Mouse (Mus musculus) neural tube, embryonic 13.5 days (tissue): ENCODE data around the gene Pnrc1. TPM values are rescaled to one million over a fixed set of nuclear protein-coding genes. Genes with fewer than 3 reads are reported as not detected.
"Not testable (repeated sequence)": the region's sequence is repeated elsewhere in the genome, so short reads cannot be mapped to it uniquely, and the experiment has no call there.

Source experiments
- ATAC-seq: fragments of 200-750 bp; cut with Nextera tagmentation; 2 replicates; pipeline ENCODE4 v1.8.0; 2017; ENCODE audit warnings: low read depth, mild to moderate bottlenecking, moderate TSS enrichment, moderate library complexity
- H3K27ac ChIP-seq: fragments of 300-500 bp; sonication (generic); replicated peaks from 2 replicates; pipeline ENCODE4 v1.5.1; 2015; ENCODE audit warnings: moderate library complexity, mild to moderate bottlenecking, inconsistent platforms
- H3K27me3 ChIP-seq: fragments of 300-500 bp; sonication (generic); 2 replicates; pipeline ENCODE4 v1.6.1; 2015; ENCODE audit warnings: mild to moderate bottlenecking, inconsistent platforms
- H3K36me3 ChIP-seq: fragments of 300-500 bp; sonication (generic); 2 replicates; pipeline ENCODE4 v1.6.1; 2015; ENCODE audit warnings: mild to moderate bottlenecking, inconsistent platforms
- H3K4me1 ChIP-seq: fragments of 300-500 bp; sonication (generic); replicated peaks from 2 replicates; pipeline ENCODE4 v1.6.1; 2015; ENCODE audit warnings: inconsistent platforms
- H3K4me2 ChIP-seq: fragments of 300-500 bp; sonication (generic); 2 replicates; pipeline ENCODE4 v1.6.1; 2015; ENCODE audit warnings: inconsistent platforms, mild to moderate bottlenecking, moderate library complexity
- H3K4me3 ChIP-seq: fragments of 300-500 bp; sonication (generic); 2 replicates; pipeline ENCODE4 v1.5.1; 2015; ENCODE audit warnings: mild to moderate bottlenecking, inconsistent platforms
- H3K9ac ChIP-seq: fragments of 300-500 bp; sonication (generic); 2 replicates; pipeline ENCODE4 v1.6.1; 2015; ENCODE audit warnings: moderate library complexity, mild to moderate bottlenecking, inconsistent platforms
- H3K9me3 ChIP-seq: fragments of 300-500 bp; sonication (generic); 2 replicates; pipeline ENCODE4 v1.6.1; 2016; ENCODE audit warnings: inconsistent platforms
- WGBS: fragments of 180-500 bp; shearing (Covaris S2); methylation state at CpG from one replicate; pipeline ENCODE4 v1.1.7; 2015; 5-methylcytosine and 5-hydroxymethylcytosine counted together
- polyA plus RNA-seq: library from polyadenylated mRNA; unstranded; fragments of >200 nt; fragmentation: Nextera tagmentation; extraction: Ambion mirVana; gene quantifications from 2 replicates; pipeline ENCODE4 v1.2.1, GENCODE M21; 2015

Pnrc1 gene
- polyA plus RNA-seq = 71.4 and 75.0 TPM in 2 replicates

DNA sequence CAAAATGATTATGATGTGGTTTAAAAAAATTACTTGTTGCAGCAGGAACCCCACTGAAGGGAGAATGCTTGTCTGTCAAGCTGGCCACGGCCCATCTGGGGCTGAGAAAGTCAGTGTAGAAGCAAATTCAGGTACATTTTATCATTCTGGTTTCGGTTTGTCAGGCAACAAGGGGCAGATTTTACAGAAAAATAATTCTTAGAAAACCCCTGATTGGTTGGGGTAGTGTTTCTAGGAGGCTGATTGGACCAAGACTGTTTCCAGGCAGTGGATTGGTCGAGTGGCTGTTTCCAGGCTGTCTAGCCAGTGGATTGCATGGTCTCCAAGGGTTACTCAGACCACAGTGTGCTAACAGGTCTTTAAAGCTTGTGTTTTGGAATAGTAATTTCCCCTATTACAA is at the start of gene Pnrc1:
Pnrc1 (minus strand) TSS at position 162 of the 400 bp plus-strand sequence.
- Histone ChIP-seq H3K36me3 (no peaks in the 10 kb centered on the region), H3K27ac (no peak within 1 kb of the TSS), H3K9me3 (no peaks in the 10 kb centered on the region), H3K27me3 (no peaks in the 10 kb centered on the region), H3K4me2 (no peak within 1 kb of the TSS), H3K4me1 (no peaks in the 10 kb centered on the region), H3K4me3 (no peak within 1 kb of the TSS), H3K9ac (no peak within 1 kb of the TSS)
- no peak for ATAC-seq
- 71% methylated on average over 3 of the region's 3 CpGs for WGBS

DNA sequence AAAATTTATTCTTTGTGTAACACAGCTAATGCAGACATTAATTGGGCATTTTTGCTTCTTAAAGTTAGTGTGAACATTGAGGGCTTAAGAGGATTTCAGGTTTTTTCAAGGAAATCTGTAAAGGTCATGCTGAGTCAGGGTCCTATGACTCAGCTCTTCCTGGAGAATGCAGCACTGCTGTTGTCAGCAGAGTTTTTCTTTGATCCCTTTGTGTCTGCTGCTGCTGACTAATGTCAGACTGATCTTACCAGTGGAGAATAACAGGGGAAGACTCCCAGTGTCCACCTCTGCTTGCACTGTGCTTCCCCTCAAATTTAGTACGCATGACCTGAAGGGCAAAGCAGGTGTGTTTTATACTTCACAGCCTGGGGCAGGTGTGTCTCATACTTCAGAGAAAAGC is 48.0 kb upstream of the Pnrc1 start:
- Histone ChIP-seq H3K4me1 (no peaks in the 10 kb centered on the region), H3K4me2 (no peak overlapping the region), H3K9ac (no peak overlapping the region), H3K36me3 (peaks cover 64% of the 10 kb centered on the region), H3K27me3 (no peaks in the 10 kb centered on the region), H3K4me3 (no peak overlapping the region), H3K27ac (no peak overlapping the region), H3K9me3 (no peaks in the 10 kb centered on the region)
- WGBS = 92% methylated on average over 1 of the region's 1 CpGs
- ATAC-seq = no peak

DNA sequence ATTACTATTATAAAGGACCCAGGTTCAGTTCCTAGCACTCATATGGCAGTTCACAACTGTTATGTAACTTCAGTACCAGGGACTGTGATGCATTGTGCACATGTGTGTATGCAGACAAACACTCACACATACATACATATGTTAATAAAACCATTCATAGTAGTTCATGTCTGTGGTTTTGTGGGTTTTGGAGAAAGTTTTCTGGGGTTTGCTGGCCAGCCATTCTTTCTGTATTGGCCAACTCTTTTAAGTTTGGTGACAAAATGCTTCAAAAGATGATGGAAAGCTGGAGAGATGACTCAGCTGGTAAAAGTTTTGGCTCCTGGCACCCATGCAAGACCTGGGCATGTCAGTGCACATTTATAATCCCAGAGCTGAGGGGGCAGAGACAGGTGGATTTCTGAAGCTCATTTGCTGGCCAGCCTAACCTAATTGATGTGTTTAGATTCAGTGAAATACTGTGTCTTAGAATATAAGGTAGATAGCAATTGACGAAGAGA is 43.0 kb upstream of the Pnrc1 start:
- no peak overlapping the region for H3K4me3 ChIP-seq
- no peaks in the 10 kb centered on the region for H3K4me1 ChIP-seq
- ATAC-seq = no peak
- no peak overlapping the region for H3K9ac ChIP-seq
- H3K36me3 ChIP-seq = peaks cover 55% of the 10 kb centered on the region
- H3K9me3 ChIP-seq = no peaks in the 10 kb centered on the region
- WGBS = 96% methylated on average over 1 of the region's 1 CpGs
- no peak overlapping the region for H3K27ac ChIP-seq
- no peak overlapping the region for H3K4me2 ChIP-seq
- no peaks in the 10 kb centered on the region for H3K27me3 ChIP-seq

DNA sequence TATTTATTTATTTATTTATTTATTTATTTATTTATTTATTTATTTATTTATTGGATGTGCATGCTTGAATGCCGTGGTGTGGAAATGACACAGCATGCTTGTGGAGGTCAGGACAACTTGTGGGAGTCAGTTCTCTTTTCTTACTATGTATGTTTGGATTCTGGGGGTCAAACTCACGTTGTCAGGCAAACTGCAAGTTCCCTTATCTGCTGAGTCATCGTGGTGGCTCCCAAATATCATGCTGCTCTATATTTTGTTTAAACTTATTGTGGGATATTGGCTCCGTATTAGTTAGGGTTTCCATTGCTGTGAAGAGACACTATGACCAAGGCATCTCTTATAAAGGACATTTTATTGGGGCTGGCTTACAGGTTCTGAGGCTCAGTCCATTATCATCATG is 41.2 kb upstream of the Pnrc1 start:
- Histone ChIP-seq H3K9ac (no peak overlapping the region), H3K4me2 (no peak overlapping the region), H3K27ac (no peak overlapping the region), H3K27me3 (no peaks in the 10 kb centered on the region), H3K4me1 (no peaks in the 10 kb centered on the region), H3K9me3 (no peaks in the 10 kb centered on the region), H3K36me3 (peaks cover 62% of the 10 kb centered on the region), H3K4me3 (no peak overlapping the region)
- WGBS = 97% methylated on average over 4 of the region's 4 CpGs
- ATAC-seq = no peak

DNA sequence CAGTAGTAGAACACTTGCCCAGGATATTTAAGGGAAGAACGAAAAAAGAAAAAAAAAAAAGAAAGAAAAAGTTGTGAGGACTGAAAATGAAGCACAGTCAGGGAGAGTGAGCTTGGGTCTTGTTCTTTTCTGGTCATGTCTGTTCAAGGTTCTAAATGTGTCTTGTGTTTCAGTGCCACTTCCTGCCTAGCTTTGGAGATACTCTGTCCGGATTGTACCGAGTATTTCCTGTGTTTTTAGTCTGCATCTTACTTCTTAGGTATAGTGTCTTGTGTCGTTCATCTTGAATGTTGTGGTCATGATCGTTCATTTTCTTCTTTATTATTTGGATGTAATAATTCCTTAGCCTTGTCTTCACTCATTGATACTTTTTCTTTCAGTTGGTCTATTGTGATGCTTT is 25.9 kb upstream of the Pnrc1 start:
- WGBS = 84% methylated on average over 5 of the region's 5 CpGs
- H3K4me3 ChIP-seq = no peak overlapping the region
- H3K27ac ChIP-seq = no peak overlapping the region
- 0 out of 2 replicates have a peak, but pooled peaks cover 6% of the 10 kb centered on the region for H3K36me3 ChIP-seq
- H3K4me2 ChIP-seq = no peak overlapping the region
- peaks cover 14% of the 10 kb centered on the region for H3K4me1 ChIP-seq
- H3K27me3 ChIP-seq = no peaks in the 10 kb centered on the region
- no peaks in the 10 kb centered on the region for H3K9me3 ChIP-seq
- H3K9ac ChIP-seq = no peak overlapping the region
- ATAC-seq = no peak

DNA sequence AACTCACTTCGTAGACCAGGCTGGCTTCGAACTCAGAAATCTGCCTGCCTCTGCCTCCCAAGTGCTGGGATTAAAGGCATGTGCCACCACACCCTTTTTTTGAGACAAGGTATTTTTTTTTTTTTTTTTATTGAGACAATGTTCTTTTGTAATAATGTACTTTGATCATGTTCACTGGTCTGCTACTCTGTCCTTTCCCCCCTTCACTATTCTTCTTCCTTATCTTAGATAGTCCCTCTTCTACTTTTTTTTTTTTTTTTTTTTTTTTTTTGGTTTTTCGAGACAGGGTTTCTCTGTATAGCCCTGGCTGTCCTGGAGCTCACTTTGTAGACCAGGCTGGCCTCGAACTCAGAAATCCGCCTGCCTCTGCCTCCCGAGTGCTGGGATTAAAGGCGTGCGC is 24.2 kb upstream of the Pnrc1 start:
- H3K9me3 ChIP-seq, ATAC-seq, H3K4me3 ChIP-seq, H3K9ac ChIP-seq, H3K27ac ChIP-seq, H3K36me3 ChIP-seq, H3K4me2 ChIP-seq, H3K27me3 ChIP-seq: not testable (repeated sequence)
- H3K4me1 ChIP-seq = peaks cover 16% of the 10 kb centered on the region
- WGBS = 95% methylated on average over 6 of the region's 8 CpGs

DNA sequence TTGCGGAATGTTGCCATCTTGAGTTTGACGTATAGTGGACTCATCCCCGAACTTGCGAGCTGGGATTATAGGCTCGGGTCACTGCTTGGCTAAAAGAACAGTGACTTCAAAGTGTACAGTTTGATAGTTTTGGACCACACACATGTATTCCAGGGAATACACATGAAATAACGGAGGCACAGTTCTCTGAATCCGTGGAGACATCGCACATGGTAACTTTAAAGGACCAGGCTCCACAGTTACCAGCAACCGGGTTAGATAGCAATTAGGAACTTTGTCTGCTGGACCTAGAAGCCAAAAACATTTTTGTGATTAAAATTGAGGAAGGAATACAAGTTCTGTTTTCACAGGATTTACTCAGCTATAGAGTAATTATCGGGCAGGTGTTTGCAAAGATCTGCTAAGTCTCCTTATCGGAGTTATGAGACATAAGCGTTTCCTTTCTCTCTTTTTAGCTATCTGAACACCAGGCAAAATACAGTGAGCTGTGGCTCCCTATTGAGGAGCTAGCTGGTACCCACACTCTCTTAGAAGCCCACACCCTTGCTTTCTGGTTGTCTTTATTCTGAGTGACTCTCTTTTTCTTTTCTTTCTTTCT is 21.0 kb upstream of the Pnrc1 start:
- Histone ChIP-seq H3K36me3 (no peaks in the 10 kb centered on the region), H3K27ac (no peak overlapping the region), H3K9me3 (no peaks in the 10 kb centered on the region), H3K9ac (peak overlapping the region; percentile 91), H3K4me3 (peak overlapping the region; percentile 80), H3K4me2 (peak overlapping the region; percentile 81), H3K4me1 (peaks cover 16% of the 10 kb centered on the region), H3K27me3 (no peaks in the 10 kb centered on the region)
- no peak for ATAC-seq
- 22% methylated on average over 12 of the region's 12 CpGs for WGBS

DNA sequence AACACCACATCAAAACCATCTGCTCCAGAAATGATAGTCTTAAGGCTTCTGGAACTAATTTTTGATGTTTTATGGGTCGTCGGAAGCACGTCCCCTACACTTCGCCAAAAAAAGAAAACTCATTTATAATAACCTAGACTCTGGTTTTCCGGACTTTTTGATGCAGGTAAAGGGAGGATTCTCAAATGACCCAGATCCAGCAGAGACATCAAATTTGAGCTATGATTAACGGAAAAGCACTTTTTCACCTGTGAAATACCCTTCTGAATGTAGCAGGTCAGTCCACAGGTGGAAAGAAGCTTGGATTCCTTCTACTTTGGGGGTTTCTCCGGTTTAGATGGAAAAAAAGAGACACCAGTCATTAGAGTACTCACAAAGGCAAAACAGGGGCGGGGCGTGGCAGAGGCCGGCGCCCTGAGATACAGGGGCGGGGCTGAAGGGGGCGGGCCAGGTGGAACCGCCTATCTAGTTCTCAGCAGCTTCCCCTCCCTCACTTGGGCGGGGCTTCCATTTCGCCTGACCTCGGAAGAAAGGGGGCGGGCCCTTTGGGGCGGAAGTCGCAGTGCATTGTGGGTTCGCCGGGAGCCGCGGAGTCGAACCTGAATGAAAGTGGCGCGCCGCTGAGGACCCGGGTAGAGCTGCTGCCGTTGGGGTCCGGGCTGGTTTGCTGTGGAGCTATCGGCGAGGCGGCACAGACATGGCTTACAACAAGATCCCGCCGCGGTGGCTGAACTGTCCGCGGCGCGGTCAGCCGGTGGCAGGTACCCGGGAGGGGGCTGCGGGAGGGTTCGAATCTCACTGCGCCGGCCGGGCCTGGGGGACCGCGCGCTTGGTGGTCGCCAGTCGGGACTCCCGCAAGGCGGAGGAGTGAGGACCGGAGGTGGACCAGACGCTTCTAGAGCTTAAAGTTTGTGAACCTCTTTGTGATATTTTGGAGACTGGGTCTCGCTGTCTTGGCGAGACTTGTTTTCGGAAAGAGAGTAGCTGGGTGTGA is 20.1 kb upstream of the Pnrc1 start, which contains the start of gene Rngtt:
Rngtt (plus strand) TSS at position 548 of the 994 bp plus-strand sequence.
- Histone ChIP-seq H3K27me3 (no peaks in the 10 kb centered on the region), H3K9ac (peak within 1 kb of the TSS; percentile 91), H3K4me2 (peak within 1 kb of the TSS; percentile 81), H3K4me3 (peak within 1 kb of the TSS; percentile 80), H3K4me1 (peaks cover 16% of the 10 kb centered on the region), H3K27ac (peak within 1 kb of the TSS; percentile 67), H3K36me3 (no peaks in the 10 kb centered on the region), H3K9me3 (no peaks in the 10 kb centered on the region)
- ATAC-seq = peak; percentile 97
- WGBS = 4% methylated on average over 58 of the region's 60 CpGs

DNA sequence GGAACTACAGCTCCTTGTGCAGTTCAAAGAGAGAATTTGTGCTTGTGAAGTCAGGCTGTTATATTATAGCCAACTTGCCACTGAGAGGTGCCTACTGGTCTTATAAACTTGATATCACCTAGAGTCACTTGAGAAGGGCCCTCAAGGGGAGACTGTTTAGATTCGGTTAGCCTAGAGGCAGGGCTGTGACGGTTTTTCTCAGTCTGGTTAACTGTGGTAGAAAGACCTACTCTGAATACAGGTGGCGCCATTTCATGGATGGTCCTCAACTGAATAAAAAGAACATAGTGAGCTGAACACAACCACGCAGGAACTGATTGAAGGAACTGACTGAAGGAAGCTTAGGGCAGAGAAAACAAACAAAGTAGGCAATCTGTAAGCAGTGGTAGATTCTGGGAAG is 17.2 kb upstream of the Pnrc1 start:
- H3K27me3 ChIP-seq = no peaks in the 10 kb centered on the region
- H3K4me1 ChIP-seq = peaks cover 15% of the 10 kb centered on the region
- H3K4me3 ChIP-seq = no peak overlapping the region
- no peak overlapping the region for H3K4me2 ChIP-seq
- H3K9me3 ChIP-seq = no peaks in the 10 kb centered on the region
- no peak for ATAC-seq
- 76% methylated on average over 4 of the region's 4 CpGs for WGBS
- H3K27ac ChIP-seq = no peak overlapping the region
- no peak overlapping the region for H3K9ac ChIP-seq
- H3K36me3 ChIP-seq = no peaks in the 10 kb centered on the region

DNA sequence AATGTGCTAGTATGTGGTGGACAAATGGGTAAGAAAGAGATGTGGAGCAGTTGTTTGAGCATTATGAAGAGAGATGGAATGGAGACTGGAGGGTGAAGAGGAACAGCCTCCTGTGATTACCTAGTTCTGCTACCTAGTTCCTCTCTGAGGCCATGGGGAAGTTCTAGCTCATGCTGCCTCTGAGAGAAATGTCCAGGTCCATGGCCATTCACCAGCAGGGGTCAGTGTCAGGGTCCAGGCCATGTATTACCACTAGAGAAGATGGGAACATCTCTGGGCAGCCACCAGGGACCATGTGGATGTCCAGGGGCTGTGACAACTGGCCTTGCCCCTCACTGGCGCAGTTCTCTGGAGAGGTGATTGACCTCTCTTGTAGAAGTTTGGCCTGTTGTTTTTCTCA is 13.1 kb upstream of the Pnrc1 start:
- WGBS = 92% methylated on average over 1 of the region's 1 CpGs

DNA sequence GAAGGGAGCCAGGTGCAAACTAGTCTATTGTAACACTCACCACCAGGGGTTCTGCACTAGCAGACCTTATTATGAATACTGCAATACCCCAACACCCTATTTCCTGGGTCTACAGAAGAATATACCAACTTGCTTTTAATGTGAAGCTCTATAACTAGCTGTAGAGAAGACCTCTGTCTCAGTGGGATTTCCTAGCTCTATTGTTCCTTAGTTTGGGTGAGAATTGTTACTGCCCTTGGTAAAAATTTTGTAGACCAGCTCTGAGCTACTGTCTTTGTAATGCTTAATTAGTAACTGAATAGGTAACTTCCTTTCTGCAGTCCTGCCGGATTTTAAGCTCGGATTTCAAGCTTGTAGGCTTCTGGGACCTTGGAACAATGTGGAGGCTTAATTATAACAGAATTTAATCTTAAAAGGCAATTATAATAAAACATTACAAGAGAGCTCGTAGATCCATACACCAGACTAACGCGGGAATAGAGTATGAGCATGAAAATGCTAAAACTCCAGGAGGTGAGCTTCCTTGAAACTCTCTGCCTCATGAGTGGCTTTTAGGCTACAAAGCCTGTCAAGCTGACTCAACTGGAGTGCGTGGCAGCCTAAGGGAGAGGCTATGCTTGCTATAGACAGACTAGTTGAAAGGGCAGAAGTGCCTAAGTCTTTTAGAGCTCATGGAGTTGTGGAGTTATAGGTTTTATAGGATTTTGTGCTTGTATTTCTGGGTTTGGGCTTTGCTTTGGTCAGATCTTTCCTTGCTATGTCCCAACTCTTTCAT is 11.1 kb upstream of the Pnrc1 start:
- H3K36me3 ChIP-seq, H3K9me3 ChIP-seq, ATAC-seq, H3K9ac ChIP-seq, H3K4me1 ChIP-seq, H3K27me3 ChIP-seq, H3K4me3 ChIP-seq, H3K27ac ChIP-seq, H3K4me2 ChIP-seq: not testable (repeated sequence)
- 87% methylated on average over 6 of the region's 6 CpGs for WGBS

More for the DNA sequence above, 13.1 kb upstream of the Pnrc1 start:
- Histone ChIP-seq H3K4me2 (no peak overlapping the region), H3K27me3 (no peaks in the 10 kb centered on the region), H3K9me3 (no peaks in the 10 kb centered on the region), H3K36me3 (no peaks in the 10 kb centered on the region), H3K4me1 (no peaks in the 10 kb centered on the region), H3K27ac (no peak overlapping the region), H3K4me3 (no peak overlapping the region), H3K9ac (no peak overlapping the region)
- no peak for ATAC-seq
